Mouse (Mus musculus) hindbrain, embryonic 11.5 days (tissue): ENCODE measurements around the gene Rbm33. TPM values are rescaled to one million over a fixed set of nuclear protein-coding genes. Genes with fewer than 3 reads are reported as not detected.
A peak's percentile ranks its signal among the peaks of the same experiment; 100 is the strongest.

ENCODE experiments used
- ATAC-seq: fragments of 200-750 bp; cut with Nextera tagmentation; 2 replicates; pipeline ENCODE4 v1.8.0; 2017; ENCODE audit warnings: mild to moderate bottlenecking, moderate TSS enrichment, moderate library complexity; ENCODE audit not compliant: low FRiP score
- DNase-seq: peaks from one replicate; pipeline ENCODE4 v3.0.0-alpha.2; 2015; ENCODE audit warnings: low spot score
- H3K27ac ChIP-seq: fragments of 300-500 bp; sonication (generic); 2 replicates; pipeline ENCODE4 v1.5.1; 2014; ENCODE audit warnings: mild to moderate bottlenecking, low read depth, low read length
- H3K27me3 ChIP-seq: fragments of 300-500 bp; sonication (generic); 2 replicates; pipeline ENCODE4 v1.6.1; 2014; ENCODE audit warnings: mild to moderate bottlenecking, low read length, moderate library complexity, mixed read lengths; ENCODE audit not compliant: control insufficient read depth, insufficient read depth
- H3K36me3 ChIP-seq: fragments of 300-500 bp; sonication (generic); 2 replicates; pipeline ENCODE4 v1.6.1; 2014; ENCODE audit warnings: mild to moderate bottlenecking, low read length, moderate library complexity, mixed read lengths; ENCODE audit not compliant: control insufficient read depth, insufficient read depth
- H3K4me1 ChIP-seq: fragments of 300-500 bp; sonication (generic); replicated peaks from 2 replicates; pipeline ENCODE4 v1.6.1; 2014; ENCODE audit warnings: low read length, mixed read lengths; ENCODE audit not compliant: control insufficient read depth, insufficient read depth
- H3K4me2 ChIP-seq: fragments of 300-500 bp; sonication (generic); replicated peaks from 2 replicates; pipeline ENCODE4 v1.6.1; 2014; ENCODE audit warnings: mild to moderate bottlenecking, low read depth, low read length
- H3K4me3 ChIP-seq: fragments of 300-500 bp; sonication (generic); 2 replicates; pipeline ENCODE4 v1.5.1; 2014; ENCODE audit warnings: low read depth, low read length
- H3K9ac ChIP-seq: fragments of 300-500 bp; sonication (generic); 2 replicates; pipeline ENCODE4 v1.6.1; 2014; ENCODE audit warnings: low read depth, low read length
- H3K9me3 ChIP-seq: fragments of 300-500 bp; sonication (generic); 2 replicates; pipeline ENCODE4 v1.6.1; 2016; ENCODE audit warnings: low read length; ENCODE audit not compliant: control insufficient read depth
- WGBS: fragments of 180-500 bp; shearing (Covaris S2); extraction: QIAGEN DNeasy Blood & Tissue Kit; methylation state at CpG from one replicate; pipeline ENCODE4 v1.1.7; 2014; 5-methylcytosine and 5-hydroxymethylcytosine counted together
- polyA plus RNA-seq: library from polyadenylated mRNA; unstranded; fragments of >200 nt; fragmentation: Nextera tagmentation; extraction: Ambion mirVana; gene quantifications from 2 replicates; pipeline ENCODE4 v1.2.1, GENCODE M21; 2014

The Rbm33 gene
- 19.2 and 32.8 TPM in 2 replicates for polyA plus RNA-seq

DNA sequence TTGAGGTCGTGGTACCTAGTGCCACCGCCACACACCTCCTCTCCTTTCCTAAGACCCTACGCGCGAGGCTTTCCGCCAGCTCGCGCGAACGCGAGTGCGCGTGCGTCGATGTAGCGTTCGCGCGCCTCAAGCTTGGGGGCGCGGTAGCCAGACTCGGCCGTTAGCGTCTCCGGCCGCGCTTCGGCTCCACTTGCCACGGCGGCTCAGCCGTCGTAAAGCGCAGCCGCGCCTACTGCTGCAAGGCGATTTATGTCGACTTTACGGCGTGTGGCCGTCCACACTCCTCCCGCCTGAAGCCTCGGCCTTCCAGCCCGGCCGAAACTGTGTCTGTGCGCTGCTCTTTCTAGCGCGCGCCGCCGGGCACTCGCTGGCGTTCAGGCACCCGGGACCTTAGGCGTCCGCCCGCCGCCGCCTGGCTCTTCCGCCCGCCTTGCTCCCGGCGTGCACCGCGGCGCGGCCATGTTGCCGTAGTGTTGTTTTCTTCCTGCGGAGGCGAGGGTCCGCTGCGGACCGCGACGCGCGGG is at the start of gene Rbm33:
TSS of gene Rbm33 (plus strand) at position 400 of the 524 bp plus-strand sequence.
- under 1% methylated on average over 66 of the region's 76 CpGs for WGBS
- H3K36me3 ChIP-seq = no peaks in the 10 kb centered on the region
- peak within 1 kb of the TSS; percentile 46 for H3K4me2 ChIP-seq
- H3K27me3 ChIP-seq = no peaks in the 10 kb centered on the region
- no peaks in the 10 kb centered on the region for H3K4me1 ChIP-seq
- peak within 1 kb of the TSS; percentile 100 for H3K9ac ChIP-seq
- peak within 1 kb of the TSS; percentile 99 for H3K27ac ChIP-seq
- H3K4me3 ChIP-seq = peak within 1 kb of the TSS; percentile 99
- DNase-seq (peak; percentile 96), ATAC-seq (peak; percentile 92)
- no peaks in the 10 kb centered on the region for H3K9me3 ChIP-seq

DNA sequence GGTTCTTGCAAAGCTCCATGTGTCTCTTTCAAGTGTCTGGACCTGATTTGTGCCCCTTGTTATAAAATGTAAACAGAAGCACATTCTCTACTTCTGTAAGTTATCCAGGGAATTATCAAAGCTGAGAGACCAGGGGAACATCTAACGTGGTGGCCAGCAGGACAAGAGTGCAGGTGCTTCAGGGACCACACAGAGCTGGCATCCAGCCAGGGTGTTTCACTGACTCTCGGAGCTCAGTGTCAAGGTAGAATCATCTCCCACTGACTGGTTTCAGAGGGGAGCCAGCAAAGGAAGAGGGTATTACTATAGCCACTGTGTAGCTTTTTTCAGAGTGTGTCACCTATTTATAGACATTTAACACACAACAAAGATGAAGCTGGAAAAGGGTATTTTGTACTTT is 49.3 kb upstream of the Rbm33 start:
- Histone ChIP-seq H3K36me3 (no peaks in the 10 kb centered on the region), H3K27ac (no peak overlapping the region), H3K4me2 (no peak overlapping the region), H3K9me3 (no peaks in the 10 kb centered on the region), H3K27me3 (no peaks in the 10 kb centered on the region), H3K9ac (no peak overlapping the region), H3K4me1 (no peaks in the 10 kb centered on the region), H3K4me3 (no peak overlapping the region)
- ATAC-seq (no peak), DNase-seq (no peak)
- WGBS = 68% methylated on average over 2 of the region's 2 CpGs

DNA sequence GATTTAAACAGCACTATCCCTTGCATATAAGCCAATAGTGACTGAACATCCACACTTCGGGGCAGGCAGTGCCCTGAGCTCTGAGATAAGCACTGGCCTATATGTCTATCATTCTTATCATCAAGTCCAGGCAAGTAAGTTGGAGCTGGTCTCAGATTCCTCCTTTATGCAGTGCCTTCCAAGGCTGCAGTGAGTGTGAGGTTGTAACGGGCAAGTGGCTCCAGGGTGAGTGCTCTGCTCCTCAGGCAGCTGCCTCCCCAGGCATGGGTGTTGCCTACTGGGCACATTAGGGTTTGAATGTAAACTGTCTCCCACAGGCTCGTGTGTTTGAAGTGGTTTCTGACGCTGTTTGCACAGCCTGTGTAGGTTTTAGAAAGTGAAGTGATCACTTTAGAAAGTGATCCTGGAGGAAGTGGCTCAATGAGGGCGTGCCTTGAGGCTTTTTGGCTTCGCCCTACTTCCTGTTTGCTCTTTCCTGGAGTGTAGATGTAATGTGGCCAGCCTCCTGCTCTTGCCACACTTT is 47.4 kb upstream of the Rbm33 start:
- no peak overlapping the region for H3K27ac ChIP-seq
- DNase-seq (no peak), ATAC-seq (no peak)
- H3K4me2 ChIP-seq = no peak overlapping the region
- no peaks in the 10 kb centered on the region for H3K4me1 ChIP-seq
- H3K4me3 ChIP-seq = no peak overlapping the region
- H3K27me3 ChIP-seq = no peaks in the 10 kb centered on the region
- WGBS = 71% methylated on average over 6 of the region's 6 CpGs
- H3K9ac ChIP-seq = no peak overlapping the region
- no peaks in the 10 kb centered on the region for H3K36me3 ChIP-seq
- H3K9me3 ChIP-seq = no peaks in the 10 kb centered on the region

DNA sequence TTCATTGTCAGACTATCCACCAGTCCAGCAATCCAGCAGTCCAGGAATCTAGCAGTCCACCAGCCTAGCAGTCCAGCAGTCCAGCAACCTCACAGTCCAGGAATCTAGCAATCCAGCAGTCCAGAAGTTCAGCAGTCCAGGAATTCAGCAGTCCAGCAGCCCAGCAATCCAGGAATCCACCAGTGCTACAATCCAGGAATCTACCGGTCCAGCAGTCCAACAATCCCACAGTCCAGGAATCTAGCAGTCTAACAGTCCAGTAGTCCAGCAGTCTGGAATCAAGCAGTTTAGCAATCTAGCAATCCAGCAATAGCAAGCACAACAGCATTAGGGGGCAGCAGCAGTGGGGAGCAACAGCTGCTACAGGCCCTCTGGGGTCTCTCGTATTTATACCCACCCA is 44.1 kb upstream of the Rbm33 start:
- Histone ChIP-seq H3K9ac (no peak overlapping the region), H3K27ac (no peak overlapping the region), H3K4me3 (no peak overlapping the region), H3K4me1 (no peaks in the 10 kb centered on the region), H3K4me2 (no peak overlapping the region), H3K27me3 (no peaks in the 10 kb centered on the region), H3K9me3 (no peaks in the 10 kb centered on the region), H3K36me3 (no peaks in the 10 kb centered on the region)
- 86% methylated on average over 2 of the region's 2 CpGs for WGBS
- DNase-seq (no peak), ATAC-seq (no peak)

DNA sequence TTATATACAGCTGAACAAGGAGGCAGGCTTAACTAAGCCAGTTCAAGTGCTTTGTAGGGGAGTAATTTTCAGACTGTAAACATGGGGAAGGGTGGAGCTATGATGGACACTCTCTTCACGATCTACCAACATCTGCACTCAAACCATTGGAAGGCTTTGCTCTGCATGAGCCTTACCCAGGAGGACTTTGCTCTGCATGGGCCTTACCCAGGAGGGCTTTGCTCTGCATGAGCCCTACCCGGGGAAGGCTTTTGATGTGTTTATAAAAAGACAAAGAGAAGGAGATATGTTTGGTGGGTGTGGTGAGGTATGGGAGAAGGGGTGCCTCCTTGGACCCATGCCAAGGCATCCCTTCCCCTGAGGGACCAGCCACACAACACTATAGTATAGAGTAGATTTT is 39.6 kb upstream of the Rbm33 start:
- Histone ChIP-seq H3K4me2 (no peak overlapping the region), H3K4me3 (no peak overlapping the region), H3K9me3 (no peaks in the 10 kb centered on the region), H3K9ac (no peak overlapping the region), H3K27ac (no peak overlapping the region), H3K4me1 (no peaks in the 10 kb centered on the region), H3K27me3 (no peaks in the 10 kb centered on the region), H3K36me3 (no peaks in the 10 kb centered on the region)
- DNase-seq (no peak), ATAC-seq (no peak)
- WGBS = 61% methylated on average over 2 of the region's 2 CpGs

DNA sequence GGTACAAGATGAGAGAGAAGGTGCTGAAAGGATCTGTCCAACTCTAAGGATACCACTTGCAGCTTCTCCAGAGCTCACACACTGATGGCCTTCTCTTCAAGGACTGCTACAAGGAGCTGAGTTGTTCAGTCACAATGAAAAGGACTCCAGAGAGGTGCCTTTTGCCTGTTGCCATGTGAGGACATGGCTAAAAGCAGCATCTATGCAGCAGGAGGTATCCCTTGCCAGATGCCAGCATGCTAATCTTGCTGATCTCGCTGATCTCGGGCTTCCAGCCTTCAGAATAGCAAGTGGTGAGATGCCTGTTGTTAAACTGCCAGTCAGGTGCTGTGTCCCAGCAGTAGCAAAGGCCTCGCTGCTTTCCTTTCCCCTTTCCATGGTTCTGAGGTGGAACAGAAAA is 27.8 kb upstream of the Rbm33 start:
- Histone ChIP-seq H3K9ac (no peak overlapping the region), H3K4me1 (no peaks in the 10 kb centered on the region), H3K4me3 (no peak overlapping the region), H3K27ac (no peak overlapping the region), H3K4me2 (no peak overlapping the region), H3K9me3 (no peaks in the 10 kb centered on the region), H3K27me3 (no peaks in the 10 kb centered on the region), H3K36me3 (no peaks in the 10 kb centered on the region)
- 58% methylated on average over 3 of the region's 3 CpGs for WGBS
- no peak for DNase-seq
- ATAC-seq = no peak

DNA sequence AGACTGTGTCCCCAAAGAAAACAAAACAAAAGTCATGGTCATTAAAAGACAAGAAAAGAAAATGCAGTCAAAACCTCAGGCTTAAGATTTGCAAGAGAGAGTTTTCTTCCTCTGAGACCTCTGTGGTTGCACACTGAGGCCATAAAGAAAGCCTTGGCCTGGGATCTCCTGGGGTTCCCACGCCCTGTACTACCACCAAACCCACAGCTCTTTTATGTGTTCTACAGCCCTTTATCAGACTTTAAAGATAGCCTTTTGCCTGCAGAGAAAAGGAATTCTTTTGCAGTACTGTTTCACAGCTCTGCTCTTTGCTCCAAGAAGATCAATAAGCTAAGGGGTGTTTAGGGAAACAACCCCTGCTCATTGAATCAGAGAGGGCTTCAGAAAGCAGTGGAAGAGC is 26.3 kb upstream of the Rbm33 start:
- H3K4me3 ChIP-seq = no peak overlapping the region
- no peaks in the 10 kb centered on the region for H3K9me3 ChIP-seq
- DNase-seq = no peak
- 54% methylated on average over 1 of the region's 1 CpGs for WGBS
- no peak overlapping the region for H3K9ac ChIP-seq
- no peaks in the 10 kb centered on the region for H3K36me3 ChIP-seq
- no peaks in the 10 kb centered on the region for H3K4me1 ChIP-seq
- no peak for ATAC-seq
- H3K27ac ChIP-seq = no peak overlapping the region
- H3K4me2 ChIP-seq = no peak overlapping the region
- H3K27me3 ChIP-seq = no peaks in the 10 kb centered on the region

DNA sequence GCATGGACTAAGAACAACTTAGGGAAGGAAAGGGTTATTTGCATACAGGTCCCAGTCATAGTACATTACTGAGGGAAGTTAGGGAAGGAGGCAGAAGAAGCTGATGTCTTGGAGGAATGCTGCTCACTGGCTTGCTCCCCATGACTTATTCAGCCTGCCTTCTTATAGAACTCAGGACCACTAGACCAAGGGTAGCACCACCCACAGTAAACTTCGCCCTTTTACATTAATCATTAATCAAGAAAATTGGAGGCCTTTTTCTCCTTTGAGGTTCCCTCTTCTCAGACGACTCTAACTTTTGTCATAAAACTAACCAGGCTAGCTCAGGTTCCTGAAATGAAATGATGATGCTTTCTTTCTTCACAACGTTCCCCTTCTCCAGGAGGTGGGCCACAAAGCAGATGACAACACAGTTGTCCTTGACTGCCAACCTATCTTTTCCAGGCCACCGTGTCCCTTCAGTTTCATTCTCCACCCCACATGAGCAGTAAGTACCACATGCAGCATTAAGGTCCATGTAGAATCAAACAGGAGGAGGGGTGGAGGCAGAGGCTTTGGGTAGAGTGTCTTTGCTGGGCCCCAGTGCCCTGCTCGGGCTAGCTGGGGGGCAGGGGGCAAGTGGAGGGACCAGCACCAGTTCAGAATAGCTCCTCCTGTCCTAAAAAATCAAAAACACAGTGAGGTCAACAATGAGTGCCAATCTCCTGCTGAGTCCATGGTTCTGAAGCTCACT is 25.6 kb upstream of the Rbm33 start:
- Histone ChIP-seq H3K9me3 (no peaks in the 10 kb centered on the region), H3K9ac (no peak overlapping the region), H3K27me3 (no peaks in the 10 kb centered on the region), H3K36me3 (no peaks in the 10 kb centered on the region), H3K4me1 (no peaks in the 10 kb centered on the region), H3K4me2 (no peak overlapping the region), H3K4me3 (no peak overlapping the region), H3K27ac (no peak overlapping the region)
- DNase-seq (no peak), ATAC-seq (no peak)
- WGBS = 84% methylated on average over 5 of the region's 5 CpGs

DNA sequence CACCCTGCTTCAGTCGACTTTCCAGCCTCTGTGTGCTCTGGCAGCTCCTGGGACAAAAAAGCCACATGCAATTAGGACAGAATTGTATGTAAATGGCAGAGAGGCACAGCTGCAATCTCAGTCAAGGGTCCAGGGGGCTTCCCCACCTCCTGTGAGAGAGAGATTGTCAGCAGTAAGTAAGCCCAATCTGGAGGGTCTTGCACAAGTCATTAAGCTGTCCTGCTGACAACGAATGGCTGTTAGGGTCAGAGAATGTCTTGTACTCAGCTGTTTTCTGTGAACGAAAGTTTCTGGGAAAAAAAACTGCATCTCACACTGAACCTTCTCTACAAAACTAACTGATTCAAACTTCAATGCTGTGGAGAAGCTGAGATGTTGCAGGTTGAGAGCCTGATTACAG is 24.6 kb upstream of the Rbm33 start:
- H3K4me2 ChIP-seq = no peak overlapping the region
- no peak overlapping the region for H3K9ac ChIP-seq
- no peak overlapping the region for H3K27ac ChIP-seq
- H3K27me3 ChIP-seq = no peaks in the 10 kb centered on the region
- 41% methylated on average over 3 of the region's 3 CpGs for WGBS
- ATAC-seq = no peak
- DNase-seq = no peak
- H3K36me3 ChIP-seq = no peaks in the 10 kb centered on the region
- H3K4me1 ChIP-seq = no peaks in the 10 kb centered on the region
- H3K9me3 ChIP-seq = no peaks in the 10 kb centered on the region
- H3K4me3 ChIP-seq = no peak overlapping the region
